Mouse (Mus musculus): ENCODE data around the gene Lama5. TPM values are rescaled to one million over a fixed set of nuclear protein-coding genes. Genes with fewer than 3 reads are reported as not detected.

The Lama5 gene
- total and polyA plus RNA-seq, 2 experiments from 2014 or later, result 3.5 to 16.5 TPM

- H3K27me3 ChIP-seq (ENCODE audit: insufficient read depth, low read length), result no peaks in the 10 kb centered on the region
- DNase-seq (ENCODE audit: low spot score) (peak; percentile 50), ATAC-seq (peak; percentile 58)
- no peaks in the 10 kb centered on the region for H3K4me1 ChIP-seq (ENCODE audit: insufficient read depth, low read length)
- no peaks in the 10 kb centered on the region for H3K9me3 ChIP-seq (ENCODE audit: low read length)
- TF ChIP-seq CTCF (IDR thresholded peaks at IDR 0.05; ENCODE audit: low read depth), result no peak
- peaks cover 54% of the 10 kb centered on the region for H3K36me3 ChIP-seq (ENCODE audit: insufficient read depth, low read length)
- H3K4me3 ChIP-seq (ENCODE audit: low read length), result no peak overlapping the region
- 58% methylated on average over 3 of the region's 3 CpGs for WGBS
- no peak overlapping the region for H3K27ac ChIP-seq
- no peak overlapping the region for H3K4me2 ChIP-seq (ENCODE audit: low read depth, low read length)
- H3K9ac ChIP-seq (replicated peaks; ENCODE audit: low read length), result no peak overlapping the region
Measured at GRCm38 (mm10) chr2:180154796-180155195, 70.9 kb downstream of the Lama5 start.

GRCm38 (mm10) chr2:180148551-180148950 lies 77.1 kb downstream of the Lama5 start:
- Histone ChIP-seq H3K36me3 (ENCODE audit: insufficient read depth, low read length) (peaks cover 50% of the 10 kb centered on the region), H3K9ac (replicated peaks; ENCODE audit: low read length) (no peak overlapping the region), H3K9me3 (ENCODE audit: low read length) (no peaks in the 10 kb centered on the region), H3K4me2 (ENCODE audit: low read depth, low read length) (no peak overlapping the region), H3K4me3 (ENCODE audit: low read length) (no peak overlapping the region), H3K27me3 (ENCODE audit: insufficient read depth, low read length) (no peaks in the 10 kb centered on the region), H3K4me1 (ENCODE audit: insufficient read depth, low read length) (no peaks in the 10 kb centered on the region), H3K27ac (no peak overlapping the region)
- ATAC-seq, result no peak
- TF ChIP-seq CTCF (IDR thresholded peaks at IDR 0.05; ENCODE audit: low read depth), result no peak
- DNase-seq (ENCODE audit: low spot score), result no peak
- 84% methylated on average over 9 of the region's 9 CpGs for WGBS

- no peak for ATAC-seq
- TF ChIP-seq CTCF (IDR thresholded peaks at IDR 0.05; ENCODE audit: low read depth), result no peak
- no peak for DNase-seq (ENCODE audit: low spot score)
- no peaks in the 10 kb centered on the region for H3K27me3 ChIP-seq (ENCODE audit: insufficient read depth, low read length)
- H3K27ac ChIP-seq, result no peak overlapping the region
- H3K9me3 ChIP-seq (ENCODE audit: low read length), result no peaks in the 10 kb centered on the region
- H3K36me3 ChIP-seq (ENCODE audit: insufficient read depth, low read length), result peaks cover 48% of the 10 kb centered on the region
- WGBS, result 70% methylated on average over 6 of the region's 6 CpGs
- H3K4me3 ChIP-seq (ENCODE audit: low read length), result no peak overlapping the region
- H3K4me2 ChIP-seq (ENCODE audit: low read depth, low read length), result no peak overlapping the region
- H3K4me1 ChIP-seq (ENCODE audit: insufficient read depth, low read length), result no peaks in the 10 kb centered on the region
- no peak overlapping the region for H3K9ac ChIP-seq (replicated peaks; ENCODE audit: low read length)
Measured at GRCm38 (mm10) chr2:180147379-180147778, 78.3 kb downstream of the Lama5 start.

GRCm38 (mm10) chr2:180146091-180146490 lies 79.6 kb downstream of the Lama5 start:
- no peak for TF ChIP-seq CTCF (IDR thresholded peaks at IDR 0.05; ENCODE audit: low read depth)
- no peaks in the 10 kb centered on the region for H3K9me3 ChIP-seq (ENCODE audit: low read length)
- H3K9ac ChIP-seq (replicated peaks; ENCODE audit: low read length), result no peak overlapping the region
- no peak overlapping the region for H3K4me3 ChIP-seq (ENCODE audit: low read length)
- no peaks in the 10 kb centered on the region for H3K4me1 ChIP-seq (ENCODE audit: insufficient read depth, low read length)
- H3K27ac ChIP-seq, result no peak overlapping the region
- DNase-seq (ENCODE audit: low spot score), result no peak
- peaks cover 53% of the 10 kb centered on the region for H3K36me3 ChIP-seq (ENCODE audit: insufficient read depth, low read length)
- H3K27me3 ChIP-seq (ENCODE audit: insufficient read depth, low read length), result no peaks in the 10 kb centered on the region
- WGBS, result 75% methylated on average over 2 of the region's 2 CpGs
- ATAC-seq, result no peak
- no peak overlapping the region for H3K4me2 ChIP-seq (ENCODE audit: low read depth, low read length)

- DNase-seq (ENCODE audit: low spot score), result no peak
- Histone ChIP-seq H3K27me3 (ENCODE audit: insufficient read depth, low read length) (no peaks in the 10 kb centered on the region), H3K4me1 (ENCODE audit: insufficient read depth, low read length) (no peaks in the 10 kb centered on the region), H3K4me2 (ENCODE audit: low read depth, low read length) (no peak overlapping the region), H3K4me3 (ENCODE audit: low read length) (no peak overlapping the region), H3K9me3 (ENCODE audit: low read length) (no peaks in the 10 kb centered on the region), H3K9ac (replicated peaks; ENCODE audit: low read length) (no peak overlapping the region), H3K27ac (no peak overlapping the region), H3K36me3 (ENCODE audit: insufficient read depth, low read length) (peaks cover 5% of the 10 kb centered on the region; the same call in 1 of the 2 replicates)
- TF ChIP-seq CTCF (IDR thresholded peaks at IDR 0.05; ENCODE audit: low read depth), result no peak
- no peak for ATAC-seq
- 85% methylated on average over 5 of the region's 5 CpGs for WGBS
Measured at GRCm38 (mm10) chr2:180135414-180135813, 90.2 kb downstream of the Lama5 start.

- H3K27ac ChIP-seq, result no peak overlapping the region
- no peak overlapping the region for H3K4me2 ChIP-seq (ENCODE audit: low read depth, low read length)
- ATAC-seq (no peak), DNase-seq (ENCODE audit: low spot score) (no peak)
- 83% methylated on average over 3 of the region's 3 CpGs for WGBS
- H3K27me3 ChIP-seq (ENCODE audit: insufficient read depth, low read length), result no peaks in the 10 kb centered on the region
- no peak overlapping the region for H3K9ac ChIP-seq (replicated peaks; ENCODE audit: low read length)
- no peaks in the 10 kb centered on the region for H3K4me1 ChIP-seq (ENCODE audit: insufficient read depth, low read length)
- no peak overlapping the region for H3K4me3 ChIP-seq (ENCODE audit: low read length)
- H3K36me3 ChIP-seq (ENCODE audit: insufficient read depth, low read length), result peaks cover 3% of the 10 kb centered on the region; the same call in 1 of the 2 replicates
- no peak for TF ChIP-seq CTCF (IDR thresholded peaks at IDR 0.05; ENCODE audit: low read depth)
- H3K9me3 ChIP-seq (ENCODE audit: low read length), result no peaks in the 10 kb centered on the region
Measured at GRCm38 (mm10) chr2:180133911-180134310, 91.7 kb downstream of the Lama5 start.

- Histone ChIP-seq H3K9ac (replicated peaks; ENCODE audit: low read length) (no peak overlapping the region), H3K27ac (no peak overlapping the region), H3K9me3 (ENCODE audit: low read length) (no peaks in the 10 kb centered on the region), H3K4me1 (ENCODE audit: insufficient read depth, low read length) (no peaks in the 10 kb centered on the region), H3K4me2 (ENCODE audit: low read depth, low read length) (no peak overlapping the region), H3K4me3 (ENCODE audit: low read length) (no peak overlapping the region), H3K27me3 (ENCODE audit: insufficient read depth, low read length) (no peaks in the 10 kb centered on the region), H3K36me3 (ENCODE audit: insufficient read depth, low read length) (no peaks in the 10 kb centered on the region; the same call in 1 of the 2 replicates)
- WGBS, result 96% methylated on average over 4 of the region's 4 CpGs
- DNase-seq (ENCODE audit: low spot score) (no peak), ATAC-seq (no peak)
- TF ChIP-seq CTCF (IDR thresholded peaks at IDR 0.05; ENCODE audit: low read depth), result no peak
Measured at GRCm38 (mm10) chr2:180133231-180133630, 92.4 kb downstream of the Lama5 start.
